Mouse (Mus musculus) G1E (cell line): ENCODE results near the gene Npas3.

ENCODE experiments used
- CTCF ChIP-seq: IDR thresholded peaks from 2 replicates; pipeline ENCODE4 v1.5.1; 2012; ENCODE audit warnings: low read depth, low read length, inconsistent platforms, mixed read lengths
- TAL1 ChIP-seq: conservative IDR thresholded peaks from 2 replicates; pipeline ENCODE4 v1.6.1; 2012; ENCODE audit warnings: low read depth, low read length, inconsistent platforms, mixed read lengths

GRCm38 (mm10) chr12:53752281-53753072 lies 504.0 kb downstream of the Npas3 start:
- TF ChIP-seq CTCF (no peak), TAL1 (no peak)
